ENCODE assay signal across 8 mouse cellular contexts in genomic region chr9:44233021-44233801, GRCm38 (mm10). TPM values are rescaled to one million over a fixed set of nuclear protein-coding genes. Genes with fewer than 3 reads are reported as not detected.
A peak's percentile ranks its signal among the peaks of the same experiment; 100 is the strongest.
DNase-seq lines count a peak whose midpoint lies in the region; ATAC-seq and TF ChIP-seq lines count a peak whose summit lies in the region.

No protein-coding gene starts in this region.

- peak overlapping the region; percentile 71 for H3ac ChIP-seq in C2C12 (ENCODE audit: control insufficient read depth, insufficient read length, low read depth)

- H3K79me3 ChIP-seq in C2C12 (ENCODE audit: low read depth) = peaks cover 35% of the 10 kb centered on the region

- peak; percentile 56 for ATAC-seq in liver, postnatal 0 days

- H3K27ac ChIP-seq in hindbrain, embryonic 10.5 days = peak overlapping the region; percentile 98
- peak overlapping the region; percentile 93 for H3K27ac ChIP-seq in liver, postnatal 0 days (ENCODE audit: low read depth)

- DNase-seq in cerebellum, adult 9-10 months = peak; percentile 56
- DNase-seq in cerebellum, postnatal 10 days = no peak
- peak; percentile 45 for DNase-seq in c-Kit-positive CD71-positive TER-119-positive erythroid progenitor cells, embryonic 14.5 days (ENCODE audit: low spot score)
- DNase-seq in hindbrain, embryonic 10.5 days (ENCODE audit: low spot score) = no peak
- DNase-seq in liver, postnatal 0 days = no peak
- peak; percentile 50 to 58 for DNase-seq in spleen, postnatal 10 days (ENCODE audit: low spot score in 2 of 2)
- DNase-seq in layer of hippocampus, adult 9-10 months (ENCODE audit: low spot score) = no peak

- H3K4me2 ChIP-seq in liver, postnatal 0 days (ENCODE audit: low read depth, low read length) = peak overlapping the region; percentile 95

- H3K9ac ChIP-seq in liver, postnatal 0 days (replicated peaks) = peak overlapping the region; percentile 94

- TF ChIP-seq EP300 in liver, postnatal 0 days (IDR thresholded peaks at IDR 0.05; ENCODE audit: low read depth) = no peak

- 1% methylated on average over 40 of the region's 40 CpGs for WGBS in hindbrain, embryonic 10.5 days
- 2% methylated on average over 40 of the region's 40 CpGs for WGBS in liver, postnatal 0 days (ENCODE audit: insufficient replicate concordance)

- H3K9me3 ChIP-seq in hindbrain, embryonic 10.5 days = no peaks in the 10 kb centered on the region
- H3K9me3 ChIP-seq in liver, postnatal 0 days (ENCODE audit: low read length) = no peaks in the 10 kb centered on the region

- H3K79me2 ChIP-seq in C2C12 (ENCODE audit: control insufficient read depth, insufficient read depth) = peaks cover 54% of the 10 kb centered on the region

- H3K4me1 ChIP-seq in hindbrain, embryonic 10.5 days (replicated peaks) = peaks cover 37% of the 10 kb centered on the region
- peaks cover 17% of the 10 kb centered on the region for H3K4me1 ChIP-seq in liver, postnatal 0 days (ENCODE audit: insufficient read depth)

- H3K4me3 ChIP-seq in C2C12 (ENCODE audit: insufficient read depth, poor library complexity, severe bottlenecking) = peak overlapping the region; percentile 72
- peak overlapping the region; percentile 95 for H3K4me3 ChIP-seq in hindbrain, embryonic 10.5 days
- peak overlapping the region; percentile 99 for H3K4me3 ChIP-seq in liver, postnatal 0 days (ENCODE audit: low read depth, low read length)

- no peaks in the 10 kb centered on the region for H3K36me3 ChIP-seq in C2C12 (ENCODE audit: control insufficient read depth, insufficient read depth)
- H3K36me3 ChIP-seq in hindbrain, embryonic 10.5 days = peaks cover 1% of the 10 kb centered on the region; the same call in 1 of the 2 replicates
- no peaks in the 10 kb centered on the region for H3K36me3 ChIP-seq in liver, postnatal 0 days (replicated peaks; ENCODE audit: insufficient read depth, low read length)

- no peak for TF ChIP-seq CTCF in C2C12 (IDR thresholded peaks at IDR 0.05; ENCODE audit: control insufficient read depth, insufficient read depth, insufficient read length)
- no peak for TF ChIP-seq CTCF in liver, postnatal 0 days (IDR thresholded peaks at IDR 0.05; ENCODE audit: low read depth)

- no peaks in the 10 kb centered on the region for H3K27me3 ChIP-seq in C2C12 (ENCODE audit: control insufficient read depth, insufficient read depth, insufficient read length)
- no peaks in the 10 kb centered on the region for H3K27me3 ChIP-seq in hindbrain, embryonic 10.5 days (ENCODE audit: insufficient read depth, poor library complexity, severe bottlenecking)
- no peaks in the 10 kb centered on the region for H3K27me3 ChIP-seq in liver, postnatal 0 days (ENCODE audit: insufficient read depth, low read length)

TF ChIP-seq in C2C12, 6 proteins besides CTCF, POLR2A, EP300 and RAD21:
- TF ChIP-seq CEBPB (IDR thresholded peaks at IDR 0.05; ENCODE audit: low read depth) (no peak), FOSL1 (IDR thresholded peaks at IDR 0.05; ENCODE audit: insufficient read depth, low read length, poor library complexity, severe bottlenecking) (no peak), USF1 (IDR thresholded peaks at IDR 0.05; ENCODE audit: low read depth) (no peak), MYOD1 (IDR thresholded peaks at IDR 0.05; ENCODE audit: control insufficient read depth, insufficient read length, low read depth) (no peak), MYOG (IDR thresholded peaks at IDR 0.05; ENCODE audit: control insufficient read depth, extremely low read depth, insufficient read length) (no peak), MAX (IDR thresholded peaks at IDR 0.05) (no peak)

RNA-seq across cellular contexts. Expression of gene Cbl, which starts 0.6 kb away (rescaled TPM):
- polyA plus RNA-seq in C2C12 (2012; fragmentation: generic; extraction: Trizol) = 8.2 TPM
- polyA plus RNA-seq in hindbrain, embryonic 10.5 days (2016; fragmentation: Nextera tagmentation; extraction: Ambion mirVana) = 21.1 and 22.8 TPM in 2 replicates
- 3.1 and 4.0 TPM in 2 replicates for polyA plus RNA-seq in liver, postnatal 0 days (2015; fragmentation: Nextera tagmentation; extraction: Ambion mirVana)

RNA-seq across cellular contexts. Expression of gene Ccdc153, which starts 7.3 kb away (rescaled TPM):
- 0.04 TPM for polyA plus RNA-seq in C2C12 (2012; fragmentation: generic; extraction: Trizol)
- not detected in 2 replicates for polyA plus RNA-seq in hindbrain, embryonic 10.5 days (2016; fragmentation: Nextera tagmentation; extraction: Ambion mirVana)
- polyA plus RNA-seq in liver, postnatal 0 days (2015; fragmentation: Nextera tagmentation; extraction: Ambion mirVana) = not detected in 2 replicates

RNA-seq across cellular contexts. Expression of gene Pdzd3, which starts 18.1 kb away (rescaled TPM):
- polyA plus RNA-seq in C2C12 (2012; fragmentation: generic; extraction: Trizol) = not detected
- 0.14 TPM in 1 of 2 replicates, not detected in the other for polyA plus RNA-seq in hindbrain, embryonic 10.5 days (2016; fragmentation: Nextera tagmentation; extraction: Ambion mirVana)
- polyA plus RNA-seq in liver, postnatal 0 days (2015; fragmentation: Nextera tagmentation; extraction: Ambion mirVana) = 0.08 TPM in 1 of 2 replicates, not detected in the other

RNA-seq across cellular contexts. Expression of gene Nlrx1, which starts 35.2 kb away (rescaled TPM):
- 3.4 TPM for polyA plus RNA-seq in C2C12 (2012; fragmentation: generic; extraction: Trizol)
- polyA plus RNA-seq in hindbrain, embryonic 10.5 days (2016; fragmentation: Nextera tagmentation; extraction: Ambion mirVana) = 2.4 and 3.3 TPM in 2 replicates
- 4.6 and 5.6 TPM in 2 replicates for polyA plus RNA-seq in liver, postnatal 0 days (2015; fragmentation: Nextera tagmentation; extraction: Ambion mirVana)

RNA-seq across cellular contexts. Expression of gene Abcg4, which starts 55.2 kb away (rescaled TPM):
- 0.21 TPM for polyA plus RNA-seq in C2C12 (2012; fragmentation: generic; extraction: Trizol)
- 4.3 and 7.2 TPM in 2 replicates for polyA plus RNA-seq in hindbrain, embryonic 10.5 days (2016; fragmentation: Nextera tagmentation; extraction: Ambion mirVana)
- polyA plus RNA-seq in liver, postnatal 0 days (2015; fragmentation: Nextera tagmentation; extraction: Ambion mirVana) = 4.2 TPM in 2 replicates

Comparison
In these comparisons a context has a peak if more than half of its experiments do, and no peak if none do; other contexts are left out.
1. DNase-seq: peak in cerebellum, adult 9-10 months (single experiment), c-Kit-positive CD71-positive TER-119-positive erythroid progenitor cells, embryonic 14.5 days (single experiment) and spleen, postnatal 10 days (2 of 2); none in cerebellum, postnatal 10 days (0 of 2), hindbrain, embryonic 10.5 days (single experiment), liver, postnatal 0 days (single experiment) and layer of hippocampus, adult 9-10 months (single experiment).
2. Peak in every context shown above with its lines, with median percentiles within 50 percentile points of each other: H3K4me3 ChIP-seq.